Comparison of ENCODE assay signal across 9 mouse cellular contexts in the genomic region with DNA sequence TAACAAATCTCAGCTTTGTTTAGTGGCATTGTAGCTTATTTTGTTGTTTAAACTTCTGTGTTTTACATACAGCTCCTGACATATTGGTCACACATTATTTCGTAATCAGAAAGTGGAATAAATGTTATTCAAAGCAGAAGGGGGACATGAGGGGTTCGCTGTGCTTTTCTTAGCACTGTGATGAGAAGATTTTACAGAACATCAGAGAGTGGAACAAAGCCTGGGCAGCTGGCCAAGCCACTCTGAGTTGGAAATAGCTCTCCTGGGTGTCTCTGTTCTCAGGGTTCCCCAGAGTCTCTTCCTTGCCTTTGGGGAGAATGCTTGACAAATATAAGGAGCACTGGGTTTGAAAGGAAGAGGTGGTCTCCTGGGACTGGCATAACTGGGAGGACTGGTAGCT.
DNase-seq lines count a peak whose midpoint lies in the region; ATAC-seq and TF ChIP-seq lines count a peak whose summit lies in the region.
"Had no signal": no experiment of that assay in that cellular context is flagged by ENCODE, and none has a peak within 500 bp of the region (broad histone marks: within the 10 kb centered on the region; RNA-seq: fewer than 3 reads in every experiment).

No protein-coding gene starts in this region.

- intact Hi-C loops in left cerebral cortex, postnatal 14 days (cut with DNase I), result no loop called here

- DNase-seq in embryonic facial prominence, embryonic 14.5 days (ENCODE audit: low spot score), result peak; percentile 86
- DNase-seq in embryonic facial prominence, embryonic 10.5 days (ENCODE audit: low spot score), result no peak
- DNase-seq in adipocyte (ENCODE audit: low spot score), result peak; percentile 34
- peak; percentile 61 to 76 for DNase-seq in heart, adult 18-20 months
- DNase-seq in left cerebral cortex, postnatal 14 days (ENCODE audit: low spot score in 2 of 2), result peak; percentile 86 to 88

- no peak overlapping the region for H3K4me2 ChIP-seq in embryonic facial prominence, embryonic 14.5 days (ENCODE audit: low read depth, low read length)
- H3K4me2 ChIP-seq in intestine, postnatal 0 days (replicated peaks; ENCODE audit: low read depth), result no peak overlapping the region
- no peak overlapping the region for H3K4me2 ChIP-seq in hindbrain, embryonic 16.5 days (ENCODE audit: low read length)
- H3K4me2 ChIP-seq in intestine, embryonic 15.5 days (replicated peaks), result no peak overlapping the region
- H3K4me2 ChIP-seq: midbrain, embryonic 12.5 days had no signal

- no peak overlapping the region for H3K27ac ChIP-seq in embryonic facial prominence, embryonic 14.5 days (replicated peaks; ENCODE audit: low read depth, low read length)
- H3K27ac ChIP-seq in embryonic facial prominence, embryonic 10.5 days (replicated peaks), result no peak overlapping the region
- H3K27ac ChIP-seq in intestine, postnatal 0 days (ENCODE audit: low read depth, low read length), result no peak overlapping the region
- H3K27ac ChIP-seq in hindbrain, embryonic 16.5 days (ENCODE audit: low read depth, low read length), result no peak overlapping the region
- no peak overlapping the region for H3K27ac ChIP-seq in intestine, embryonic 15.5 days
- H3K27ac ChIP-seq: midbrain, embryonic 12.5 days had no signal

- H3K9ac ChIP-seq in embryonic facial prominence, embryonic 14.5 days (ENCODE audit: low read depth, low read length), result no peak overlapping the region
- H3K9ac ChIP-seq in intestine, postnatal 0 days (ENCODE audit: low read depth, low read length), result no peak overlapping the region
- no peak overlapping the region for H3K9ac ChIP-seq in hindbrain, embryonic 16.5 days (ENCODE audit: low read depth, low read length)
- no peak overlapping the region for H3K9ac ChIP-seq in intestine, embryonic 15.5 days
- H3K9ac ChIP-seq: midbrain, embryonic 12.5 days had no signal

- ATAC-seq in embryonic facial prominence, embryonic 14.5 days (ENCODE audit: low read depth), result no peak
- no peak for ATAC-seq in intestine, postnatal 0 days
- no peak for ATAC-seq in hindbrain, embryonic 16.5 days
- no peak for ATAC-seq in intestine, embryonic 15.5 days

- no peak overlapping the region for H3K4me3 ChIP-seq in embryonic facial prominence, embryonic 14.5 days (ENCODE audit: low read depth, low read length)
- H3K4me3 ChIP-seq in embryonic facial prominence, embryonic 10.5 days, result no peak overlapping the region
- H3K4me3 ChIP-seq in intestine, postnatal 0 days (ENCODE audit: low read depth, low read length), result no peak overlapping the region
- H3K4me3 ChIP-seq in hindbrain, embryonic 16.5 days (ENCODE audit: low read length), result no peak overlapping the region
- no peak overlapping the region for H3K4me3 ChIP-seq in intestine, embryonic 15.5 days (replicated peaks)
- H3K4me3 ChIP-seq: midbrain, embryonic 12.5 days had no signal

- no peak for TF ChIP-seq CTCF in intestine, postnatal 0 days (IDR thresholded peaks at IDR 0.05; ENCODE audit: low read depth)

- no peaks in the 10 kb centered on the region for H3K27me3 ChIP-seq in embryonic facial prominence, embryonic 14.5 days (replicated peaks; ENCODE audit: control insufficient read depth, insufficient read depth, low read length)
- no peaks in the 10 kb centered on the region for H3K27me3 ChIP-seq in embryonic facial prominence, embryonic 10.5 days (replicated peaks; ENCODE audit: low read depth, poor library complexity, severe bottlenecking)
- no peaks in the 10 kb centered on the region for H3K27me3 ChIP-seq in intestine, postnatal 0 days (replicated peaks; ENCODE audit: control insufficient read depth, insufficient read depth, low read length)
- H3K27me3 ChIP-seq in hindbrain, embryonic 16.5 days (replicated peaks; ENCODE audit: control insufficient read depth, insufficient read depth, low read length), result no peaks in the 10 kb centered on the region
- H3K27me3 ChIP-seq in intestine, embryonic 15.5 days (replicated peaks), result no peaks in the 10 kb centered on the region
- H3K27me3 ChIP-seq: midbrain, embryonic 12.5 days had no signal

- no peaks in the 10 kb centered on the region for H3K9me3 ChIP-seq in embryonic facial prominence, embryonic 14.5 days (ENCODE audit: control insufficient read depth, low read length)
- no peaks in the 10 kb centered on the region for H3K9me3 ChIP-seq in embryonic facial prominence, embryonic 10.5 days
- H3K9me3 ChIP-seq in intestine, postnatal 0 days (ENCODE audit: control insufficient read depth), result no peaks in the 10 kb centered on the region
- no peaks in the 10 kb centered on the region for H3K9me3 ChIP-seq in hindbrain, embryonic 16.5 days (ENCODE audit: control insufficient read depth, low read length)
- no peaks in the 10 kb centered on the region for H3K9me3 ChIP-seq in intestine, embryonic 15.5 days
- H3K9me3 ChIP-seq: midbrain, embryonic 12.5 days had no signal

- 0 out of 2 replicates have a peak, but pooled peaks cover 3% of the 10 kb centered on the region for H3K4me1 ChIP-seq in embryonic facial prominence, embryonic 14.5 days (ENCODE audit: control insufficient read depth, insufficient read depth, low read length)
- H3K4me1 ChIP-seq in embryonic facial prominence, embryonic 10.5 days, result no peaks in the 10 kb centered on the region
- H3K4me1 ChIP-seq in intestine, postnatal 0 days (replicated peaks; ENCODE audit: control insufficient read depth, insufficient read depth, low read length), result no peaks in the 10 kb centered on the region
- H3K4me1 ChIP-seq in hindbrain, embryonic 16.5 days (ENCODE audit: control insufficient read depth, insufficient read depth, low read depth, low read length), result no peaks in the 10 kb centered on the region
- H3K4me1 ChIP-seq in intestine, embryonic 15.5 days (replicated peaks), result no peaks in the 10 kb centered on the region
- H3K4me1 ChIP-seq: midbrain, embryonic 12.5 days had no signal

- no peaks in the 10 kb centered on the region for H3K36me3 ChIP-seq in embryonic facial prominence, embryonic 14.5 days (ENCODE audit: control insufficient read depth, insufficient read depth, low read length)
- no peaks in the 10 kb centered on the region for H3K36me3 ChIP-seq in embryonic facial prominence, embryonic 10.5 days (replicated peaks)
- H3K36me3 ChIP-seq in intestine, postnatal 0 days (ENCODE audit: control insufficient read depth, insufficient read depth), result no peaks in the 10 kb centered on the region
- H3K36me3 ChIP-seq in hindbrain, embryonic 16.5 days (ENCODE audit: control insufficient read depth, insufficient read depth, low read length), result no peaks in the 10 kb centered on the region
- H3K36me3 ChIP-seq in intestine, embryonic 15.5 days, result no peaks in the 10 kb centered on the region
- H3K36me3 ChIP-seq: midbrain, embryonic 12.5 days had no signal

- 43% methylated on average over 2 of the region's 2 CpGs for WGBS in embryonic facial prominence, embryonic 14.5 days
- WGBS in embryonic facial prominence, embryonic 10.5 days, result 82% methylated on average over 2 of the region's 2 CpGs
- WGBS in intestine, postnatal 0 days, result 64% methylated on average over 2 of the region's 2 CpGs
- WGBS in hindbrain, embryonic 16.5 days, result 71% methylated on average over 2 of the region's 2 CpGs
- WGBS in intestine, embryonic 15.5 days, result 66% methylated on average over 2 of the region's 2 CpGs
